Mouse (Mus musculus): ENCODE measurements around the gene 1700029H14Rik. TPM values are rescaled to one million over a fixed set of nuclear protein-coding genes. Genes with fewer than 3 reads are reported as not detected.

Gene 1700029H14Rik
- polyA plus RNA-seq, 1 experiment from 2014 or later, result not detected

GRCm38 (mm10) chr8:13504894-13505674 is 57.2 kb downstream of the 1700029H14Rik start:
- no peak for DNase-seq (ENCODE audit: low spot score)
- peak overlapping the region; percentile 85 for H3K27ac ChIP-seq
- no peak for TF ChIP-seq CTCF (IDR thresholded peaks at IDR 0.05; ENCODE audit: low read depth)

GRCm38 (mm10) chr8:13503936-13504606 is 58.2 kb downstream of the 1700029H14Rik start:
- H3K27ac ChIP-seq, result peak overlapping the region; percentile 85
- no peak overlapping the region for H3K9ac ChIP-seq (ENCODE audit: low read depth, low read length)
- 77% methylated on average over 8 of the region's 8 CpGs for WGBS
- no peak for ATAC-seq (replicated peaks; ENCODE audit: low FRiP score, low read depth)
- DNase-seq (ENCODE audit: low spot score), result no peak
- no peaks in the 10 kb centered on the region for H3K27me3 ChIP-seq (ENCODE audit: insufficient read depth, low read length)
- peaks cover 11% of the 10 kb centered on the region; the same call in 1 of the 2 replicates for H3K4me1 ChIP-seq (replicated peaks; ENCODE audit: insufficient read depth, low read length)
- H3K4me2 ChIP-seq (ENCODE audit: low read length), result no peak overlapping the region
- no peak overlapping the region for H3K4me3 ChIP-seq (replicated peaks; ENCODE audit: low read depth, low read length)
- no peaks in the 10 kb centered on the region for H3K9me3 ChIP-seq (replicated peaks; ENCODE audit: low read length)
- no peaks in the 10 kb centered on the region for H3K36me3 ChIP-seq (ENCODE audit: insufficient read depth, low read length)
- no peak for TF ChIP-seq CTCF (IDR thresholded peaks at IDR 0.05; ENCODE audit: low read depth)

More at GRCm38 (mm10) chr8:13504894-13505674, 57.2 kb downstream of the 1700029H14Rik start:
- H3K9ac ChIP-seq (ENCODE audit: low read depth, low read length), result no peak overlapping the region
- no peaks in the 10 kb centered on the region for H3K27me3 ChIP-seq (ENCODE audit: insufficient read depth, low read length)
- H3K9me3 ChIP-seq (replicated peaks; ENCODE audit: low read length), result no peaks in the 10 kb centered on the region
- peak; percentile 50 for ATAC-seq (replicated peaks; ENCODE audit: low FRiP score, low read depth)
- H3K4me3 ChIP-seq (replicated peaks; ENCODE audit: low read depth, low read length), result no peak overlapping the region
- no peaks in the 10 kb centered on the region for H3K36me3 ChIP-seq (ENCODE audit: insufficient read depth, low read length)
- H3K4me1 ChIP-seq (replicated peaks; ENCODE audit: insufficient read depth, low read length), result peaks cover 11% of the 10 kb centered on the region; the same call in 1 of the 2 replicates
- no peak overlapping the region for H3K4me2 ChIP-seq (ENCODE audit: low read length)

- WGBS, result 87% methylated on average over 3 of the region's 3 CpGs
Observed at GRCm38 (mm10) chr8:13501221-13501620, 61.0 kb downstream of the 1700029H14Rik start.

More at GRCm38 (mm10) chr8:13501221-13501620, 61.0 kb downstream of the 1700029H14Rik start:
- Histone ChIP-seq H3K4me1 (replicated peaks; ENCODE audit: insufficient read depth, low read length) (peaks cover 11% of the 10 kb centered on the region; the same call in 1 of the 2 replicates), H3K9me3 (replicated peaks; ENCODE audit: low read length) (no peaks in the 10 kb centered on the region), H3K4me2 (ENCODE audit: low read length) (no peak overlapping the region), H3K27ac (no peak overlapping the region), H3K9ac (ENCODE audit: low read depth, low read length) (no peak overlapping the region), H3K4me3 (replicated peaks; ENCODE audit: low read depth, low read length) (no peak overlapping the region), H3K27me3 (ENCODE audit: insufficient read depth, low read length) (no peaks in the 10 kb centered on the region), H3K36me3 (ENCODE audit: insufficient read depth, low read length) (no peaks in the 10 kb centered on the region)
- no peak for TF ChIP-seq CTCF (IDR thresholded peaks at IDR 0.05; ENCODE audit: low read depth)
- DNase-seq (ENCODE audit: low spot score) (no peak), ATAC-seq (replicated peaks; ENCODE audit: low FRiP score, low read depth) (no peak)

Other genes with a start within 250 kb of the 1700029H14Rik start
- gene Tfdp1, start 223.7 kb downstream of the 1700029H14Rik start, polyA plus RNA-seq (2015; fragmentation: Nextera tagmentation; extraction: Ambion mirVana), result 107 and 127 TPM in 2 replicates
- gene Atp4b, start 165.6 kb downstream of the 1700029H14Rik start, polyA plus RNA-seq (2015; fragmentation: Nextera tagmentation; extraction: Ambion mirVana), result 0.08 TPM in 1 of 2 replicates, not detected in the other
- 0.01 TPM in 1 of 2 replicates, not detected in the other for gene Grk1, start 157.4 kb downstream of the 1700029H14Rik start, polyA plus RNA-seq (2015; fragmentation: Nextera tagmentation; extraction: Ambion mirVana)
- gene Tmem255b, start 127.3 kb downstream of the 1700029H14Rik start, polyA plus RNA-seq (2015; fragmentation: Nextera tagmentation; extraction: Ambion mirVana), result 1.1 and 1.5 TPM in 2 replicates
- gene Gas6, start 68.0 kb downstream of the 1700029H14Rik start, polyA plus RNA-seq (2015; fragmentation: Nextera tagmentation; extraction: Ambion mirVana), result 153 and 166 TPM in 2 replicates
- gene Rasa3, start 115.1 kb upstream of the 1700029H14Rik start, polyA plus RNA-seq (2015; fragmentation: Nextera tagmentation; extraction: Ambion mirVana), result 14.0 and 15.6 TPM in 2 replicates
- gene Cfap97d2, start 143.4 kb upstream of the 1700029H14Rik start, polyA plus RNA-seq (2015; fragmentation: Nextera tagmentation; extraction: Ambion mirVana), result not detected in 2 replicates
- gene Cdc16, start 195.2 kb upstream of the 1700029H14Rik start, polyA plus RNA-seq (2015; fragmentation: Nextera tagmentation; extraction: Ambion mirVana), result 119 and 127 TPM in 2 replicates
- gene Upf3a, start 223.2 kb upstream of the 1700029H14Rik start, polyA plus RNA-seq (2015; fragmentation: Nextera tagmentation; extraction: Ambion mirVana), result 42.8 and 43.1 TPM in 2 replicates